Mouse (Mus musculus) neural tube, embryonic 12.5 days (tissue): ENCODE results near the gene Lhx3. TPM values are rescaled to one million over a fixed set of nuclear protein-coding genes. Genes with fewer than 3 reads are reported as not detected.

Experiments used
- ATAC-seq: fragments of 200-750 bp; cut with Nextera tagmentation; 2 replicates; pipeline ENCODE4 v1.8.0; 2017; ENCODE audit warnings: low read depth, mild to moderate bottlenecking, moderate TSS enrichment, moderate library complexity; ENCODE audit not compliant: low FRiP score
- H3K27ac ChIP-seq: fragments of 300-500 bp; sonication (generic); 2 replicates; pipeline ENCODE4 v1.5.1; 2016
- H3K27me3 ChIP-seq: fragments of 300-500 bp; sonication (generic); replicated peaks from 2 replicates; pipeline ENCODE4 v1.6.1; 2016; ENCODE audit warnings: mild to moderate bottlenecking
- H3K36me3 ChIP-seq: fragments of 300-500 bp; sonication (generic); 2 replicates; pipeline ENCODE4 v1.6.1; 2016; ENCODE audit warnings: mild to moderate bottlenecking
- H3K4me1 ChIP-seq: fragments of 300-500 bp; sonication (generic); 2 replicates; pipeline ENCODE4 v1.6.1; 2016
- H3K4me2 ChIP-seq: fragments of 300-500 bp; sonication (generic); replicated peaks from 2 replicates; pipeline ENCODE4 v1.6.1; 2016; ENCODE audit warnings: mild to moderate bottlenecking
- H3K4me3 ChIP-seq: fragments of 300-500 bp; sonication (generic); 2 replicates; pipeline ENCODE4 v1.5.1; 2016
- H3K9ac ChIP-seq: fragments of 300-500 bp; sonication (generic); 2 replicates; pipeline ENCODE4 v1.6.1; 2016; ENCODE audit warnings: mild to moderate bottlenecking
- H3K9me3 ChIP-seq: fragments of 300-500 bp; sonication (generic); 2 replicates; pipeline ENCODE4 v1.6.1; 2016; ENCODE audit warnings: mild to moderate bottlenecking
- WGBS: fragments of 180-500 bp; shearing (Covaris S2); methylation state at CpG from one replicate; pipeline ENCODE4 v1.1.7; 2016; 5-methylcytosine and 5-hydroxymethylcytosine counted together
- polyA plus RNA-seq: library from polyadenylated mRNA; unstranded; fragments of >200 nt; fragmentation: Nextera tagmentation; extraction: Ambion mirVana; gene quantifications from 2 replicates; pipeline ENCODE4 v1.2.1, GENCODE M21; 2016

The Lhx3 gene
- polyA plus RNA-seq, 1 experiment from 2014 or later = 16.8 TPM

DNA sequence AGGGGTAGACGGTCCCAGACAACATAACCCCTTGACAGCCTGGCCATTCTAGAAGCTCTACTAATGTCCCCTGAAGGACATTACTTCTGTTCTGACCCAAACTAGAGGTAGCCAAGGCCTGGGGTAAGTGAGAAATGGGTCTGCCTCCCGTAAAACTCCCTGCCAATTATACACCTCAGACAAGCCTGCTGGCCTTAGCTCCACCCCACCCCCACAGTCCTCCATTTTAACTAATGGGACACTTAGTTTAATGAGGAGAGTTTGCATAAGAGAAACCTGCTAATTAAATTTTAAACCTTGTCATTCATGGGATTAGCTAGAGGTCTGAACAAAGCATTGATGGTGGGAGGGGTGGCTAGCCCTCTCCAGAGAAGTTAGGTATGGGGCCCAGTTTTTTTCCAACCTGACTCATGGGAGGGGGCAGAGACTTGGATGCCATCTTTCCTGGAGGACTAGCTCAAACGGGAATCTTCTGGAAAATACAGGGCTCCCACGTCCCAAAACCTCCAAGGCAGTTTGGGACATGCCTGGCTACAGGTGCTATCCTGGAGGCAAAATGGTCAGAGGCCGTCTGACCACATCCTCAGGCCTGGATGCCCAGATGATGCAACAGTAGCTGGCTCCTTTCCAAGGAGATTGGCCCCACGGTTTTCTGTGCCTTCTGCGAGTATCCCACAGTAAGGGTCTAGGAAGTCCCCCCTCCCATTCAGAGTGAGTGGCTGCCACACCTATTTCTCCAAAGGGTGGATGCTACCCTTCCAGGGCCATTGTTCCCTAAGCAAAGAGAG, 13.3 kb downstream of the Lhx3 start:
- Histone ChIP-seq H3K9ac (no peak overlapping the region), H3K4me3 (no peak overlapping the region), H3K9me3 (no peaks in the 10 kb centered on the region), H3K4me1 (peaks cover 19% of the 10 kb centered on the region), H3K36me3 (no peaks in the 10 kb centered on the region), H3K27me3 (peaks cover 80% of the 10 kb centered on the region), H3K27ac (no peak overlapping the region), H3K4me2 (no peak overlapping the region)
- ATAC-seq = no peak
- 34% methylated on average over 7 of the region's 7 CpGs for WGBS

DNA sequence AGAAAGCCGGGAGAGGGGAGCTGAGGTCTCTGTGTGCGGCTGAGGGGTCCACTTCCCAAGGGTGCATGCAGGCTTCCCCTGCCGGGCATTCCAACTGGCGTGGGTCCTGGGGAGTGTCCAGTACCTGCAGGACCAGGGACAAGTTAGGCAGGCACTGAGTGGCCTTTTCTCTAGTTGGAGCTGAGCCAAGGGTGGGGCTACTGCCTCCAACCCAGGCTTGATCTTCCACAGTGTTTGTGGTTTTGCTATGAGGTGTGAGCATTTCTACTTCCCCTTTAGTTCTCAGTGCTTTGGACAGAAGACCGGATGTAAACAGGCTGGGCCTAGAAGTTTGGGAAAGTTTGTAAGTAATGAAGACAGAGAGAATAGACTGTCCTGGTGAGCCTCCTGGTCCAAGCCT, 19.6 kb downstream of the Lhx3 start:
- H3K4me2 ChIP-seq = no peak overlapping the region
- H3K27me3 ChIP-seq = peaks cover 40% of the 10 kb centered on the region
- no peak overlapping the region for H3K27ac ChIP-seq
- no peaks in the 10 kb centered on the region for H3K4me1 ChIP-seq
- H3K4me3 ChIP-seq = no peak overlapping the region
- no peaks in the 10 kb centered on the region for H3K36me3 ChIP-seq
- 82% methylated on average over 5 of the region's 5 CpGs for whole genome bisulfite sequencing
- H3K9ac ChIP-seq = no peak overlapping the region
- H3K9me3 ChIP-seq = no peaks in the 10 kb centered on the region
- ATAC-seq = no peak

DNA sequence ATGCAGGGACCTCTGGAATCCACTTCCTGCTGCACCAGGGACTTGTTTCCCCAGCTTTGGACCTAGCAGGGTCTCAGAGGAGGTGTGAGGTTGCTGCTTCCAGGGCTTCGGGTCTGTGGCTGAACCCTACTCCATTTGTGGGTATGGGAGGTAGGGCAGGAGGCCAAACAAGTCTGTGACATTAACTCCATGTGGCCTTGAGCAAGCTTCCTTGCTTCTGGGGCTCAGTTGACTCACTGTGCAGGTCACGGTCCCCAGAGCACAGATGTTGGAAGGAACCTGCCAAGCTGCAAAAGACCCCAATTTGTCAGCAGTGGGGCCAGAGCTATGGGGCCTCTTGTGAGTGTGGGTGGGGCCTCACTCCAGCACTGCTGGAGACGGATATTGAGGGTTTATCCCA, 23.7 kb downstream of the Lhx3 start:
- H3K4me3 ChIP-seq = no peak overlapping the region
- no peaks in the 10 kb centered on the region for H3K9me3 ChIP-seq
- 0 out of 2 replicates have a peak, but pooled peaks cover 10% of the 10 kb centered on the region for H3K27me3 ChIP-seq
- 71% methylated on average over 3 of the region's 3 CpGs for WGBS
- ATAC-seq = no peak
- no peak overlapping the region for H3K9ac ChIP-seq
- no peak overlapping the region for H3K4me2 ChIP-seq
- H3K27ac ChIP-seq = no peak overlapping the region
- H3K36me3 ChIP-seq = no peaks in the 10 kb centered on the region
- H3K4me1 ChIP-seq = peaks cover 4% of the 10 kb centered on the region; the same call in 1 of the 2 replicates

DNA sequence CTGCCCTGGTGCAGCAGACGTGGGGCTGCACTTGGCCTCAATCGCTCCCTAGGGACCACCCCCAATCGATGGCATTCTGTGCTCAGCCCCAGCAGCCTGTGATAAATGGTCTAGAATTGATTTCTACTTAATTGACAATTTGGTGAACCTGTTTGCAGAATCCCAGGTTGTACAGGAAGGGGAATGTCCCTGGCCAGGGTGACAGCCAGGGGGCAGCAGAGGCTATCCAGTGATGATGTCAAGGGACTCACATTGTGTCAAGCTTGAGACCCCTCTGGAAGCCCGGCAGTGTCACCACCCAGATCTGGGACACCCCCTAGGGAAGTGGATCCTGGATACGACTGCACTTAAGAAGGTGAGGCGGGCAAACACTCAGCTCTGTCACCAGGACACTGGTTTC, 25.4 kb downstream of the Lhx3 start:
- 19% methylated on average over 6 of the region's 6 CpGs for WGBS
- H3K9me3 ChIP-seq = no peaks in the 10 kb centered on the region
- no peak overlapping the region for H3K27ac ChIP-seq
- H3K27me3 ChIP-seq = 0 out of 2 replicates have a peak, but pooled peaks cover 5% of the 10 kb centered on the region
- no peaks in the 10 kb centered on the region for H3K36me3 ChIP-seq
- peaks cover 9% of the 10 kb centered on the region; the same call in 1 of the 2 replicates for H3K4me1 ChIP-seq
- no peak overlapping the region for H3K4me3 ChIP-seq
- H3K4me2 ChIP-seq = no peak overlapping the region
- no peak overlapping the region for H3K9ac ChIP-seq
- ATAC-seq = peak; percentile 21; the same call in 1 of the 2 replicates

DNA sequence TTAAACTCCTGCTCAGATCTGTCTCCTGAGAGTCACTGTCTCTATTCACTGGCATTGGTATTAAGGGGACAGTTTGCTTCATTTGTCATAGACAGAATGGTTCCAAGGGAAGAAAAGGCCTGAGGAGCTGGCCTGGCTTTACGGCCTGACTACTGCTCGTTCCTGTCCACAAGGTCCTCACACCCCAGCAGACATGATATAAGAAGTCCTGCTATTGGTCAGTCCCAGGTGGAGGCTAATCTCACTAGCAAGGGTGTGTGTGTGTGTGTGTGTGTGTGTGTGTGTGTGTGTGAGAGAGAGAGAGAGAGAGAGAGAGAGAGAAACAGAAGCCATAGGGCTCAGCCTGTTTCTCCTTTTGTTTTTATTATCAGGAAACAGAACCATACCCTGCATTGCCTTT, 30.9 kb downstream of the Lhx3 start:
- 31% methylated on average over 2 of the region's 2 CpGs for WGBS
- no peak for ATAC-seq
- no peaks in the 10 kb centered on the region for H3K9me3 ChIP-seq
- H3K4me2 ChIP-seq = no peak overlapping the region
- no peak overlapping the region for H3K27ac ChIP-seq
- H3K4me1 ChIP-seq = peaks cover 19% of the 10 kb centered on the region
- H3K36me3 ChIP-seq = no peaks in the 10 kb centered on the region
- H3K9ac ChIP-seq = no peak overlapping the region
- H3K4me3 ChIP-seq = no peak overlapping the region
- no peaks in the 10 kb centered on the region; the same call in 1 of the 2 replicates for H3K27me3 ChIP-seq

DNA sequence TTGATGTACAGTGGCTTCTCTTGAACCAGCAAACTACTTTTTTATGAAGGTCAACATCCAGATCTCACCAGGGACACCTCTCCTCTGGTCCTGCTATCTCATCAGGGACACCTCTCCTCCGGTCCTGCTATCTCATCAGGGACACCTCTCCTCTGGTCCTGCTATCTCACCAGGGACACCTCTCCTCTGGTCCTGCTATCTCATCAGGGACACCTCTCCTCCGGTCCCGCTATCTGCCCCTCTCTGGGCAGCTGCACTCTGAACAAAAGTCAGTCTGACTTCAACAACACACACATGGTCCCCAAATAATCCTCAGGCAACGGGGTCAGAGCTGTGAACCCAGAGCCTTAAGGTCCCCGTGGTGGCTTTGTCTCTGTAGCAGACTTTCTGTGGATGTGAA, 31.4 kb downstream of the Lhx3 start:
- H3K4me1 ChIP-seq = peaks cover 18% of the 10 kb centered on the region
- no peaks in the 10 kb centered on the region; the same call in 1 of the 2 replicates for H3K27me3 ChIP-seq
- H3K4me2 ChIP-seq = no peak overlapping the region
- no peaks in the 10 kb centered on the region for H3K36me3 ChIP-seq
- H3K27ac ChIP-seq = no peak overlapping the region
- ATAC-seq = no peak
- H3K4me3 ChIP-seq = no peak overlapping the region
- no peaks in the 10 kb centered on the region for H3K9me3 ChIP-seq
- no peak overlapping the region for H3K9ac ChIP-seq
- 62% methylated on average over 5 of the region's 5 CpGs for WGBS

DNA sequence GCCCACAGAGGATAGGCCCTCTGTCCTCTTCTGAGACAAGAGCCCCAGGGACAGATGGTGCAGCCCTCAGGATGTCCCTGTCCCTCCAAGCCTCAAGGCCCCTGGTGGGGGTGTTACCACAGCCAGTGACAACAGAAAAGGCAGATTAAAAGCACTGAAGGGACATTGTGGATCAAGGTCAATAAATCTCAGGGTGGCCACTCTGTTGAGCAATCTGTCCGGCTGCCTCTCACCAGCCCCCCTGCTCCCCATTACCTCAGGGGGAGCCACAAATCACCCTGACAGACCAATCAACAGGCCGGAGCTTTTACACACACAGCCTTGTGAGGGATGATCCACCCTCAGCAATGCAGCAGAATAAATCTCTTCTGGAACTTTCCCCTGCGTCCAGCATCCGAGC, 32.9 kb downstream of the Lhx3 start:
- no peak overlapping the region for H3K9ac ChIP-seq
- no peak overlapping the region for H3K4me2 ChIP-seq
- H3K4me3 ChIP-seq = no peak overlapping the region
- no peaks in the 10 kb centered on the region for H3K36me3 ChIP-seq
- ATAC-seq = peak; percentile 45; the same call in 1 of the 2 replicates
- H3K4me1 ChIP-seq = peaks cover 24% of the 10 kb centered on the region
- H3K9me3 ChIP-seq = no peaks in the 10 kb centered on the region
- H3K27ac ChIP-seq = 0 out of 2 replicates have a peak overlapping the region, but pooled peaks have one; percentile 4
- WGBS = 6% methylated on average over 4 of the region's 4 CpGs
- no peaks in the 10 kb centered on the region; the same call in 1 of the 2 replicates for H3K27me3 ChIP-seq

DNA sequence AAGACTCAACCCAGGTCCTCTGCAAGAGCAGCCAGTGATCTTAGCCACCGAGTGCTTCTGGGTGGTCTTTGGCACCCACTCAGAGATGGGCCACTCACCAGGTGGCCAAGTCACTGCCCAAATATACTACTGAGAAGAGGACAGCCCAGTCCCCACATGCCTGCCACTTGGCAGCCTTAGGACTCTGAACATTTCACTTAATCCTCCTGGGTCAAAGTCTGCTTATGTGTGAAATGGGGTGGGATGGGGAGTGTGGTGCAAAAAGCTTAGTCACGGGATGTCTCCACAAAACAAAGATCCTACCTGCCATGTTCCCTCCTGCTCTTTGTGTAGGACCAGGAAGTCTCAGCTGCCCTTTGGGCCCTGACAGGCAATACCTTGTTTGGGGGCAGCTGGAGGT, 35.9 kb downstream of the Lhx3 start:
- Histone ChIP-seq H3K9ac (no peak overlapping the region), H3K4me2 (no peak overlapping the region), H3K4me3 (no peak overlapping the region), H3K27ac (no peak overlapping the region), H3K36me3 (no peaks in the 10 kb centered on the region), H3K27me3 (no peaks in the 10 kb centered on the region; the same call in 1 of the 2 replicates), H3K4me1 (peaks cover 29% of the 10 kb centered on the region), H3K9me3 (no peaks in the 10 kb centered on the region)
- ATAC-seq = no peak
- 89% methylated on average over 2 of the region's 2 CpGs for WGBS

DNA sequence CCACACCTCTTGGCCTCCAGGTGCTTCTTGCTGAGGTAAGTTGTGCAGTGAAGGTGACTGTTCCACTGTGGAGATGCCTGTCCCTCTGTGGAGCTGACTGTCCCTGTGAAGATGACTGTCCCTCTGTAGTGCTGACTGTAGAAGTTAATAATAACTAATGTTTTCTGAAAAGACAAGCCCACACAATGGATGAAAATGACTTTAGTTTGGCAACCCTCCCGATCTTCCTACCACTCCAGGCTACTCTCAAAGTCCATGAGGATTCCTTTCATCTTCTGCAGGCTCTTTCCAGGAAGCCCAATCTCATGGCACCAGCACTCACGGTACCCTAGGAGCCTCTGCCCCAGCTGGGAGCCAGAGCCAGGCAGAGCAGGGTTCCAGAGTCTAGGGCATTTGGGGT, 37.7 kb downstream of the Lhx3 start:
- Histone ChIP-seq H3K36me3 (no peaks in the 10 kb centered on the region), H3K4me2 (no peak overlapping the region), H3K4me1 (peaks cover 20% of the 10 kb centered on the region), H3K27me3 (no peaks in the 10 kb centered on the region; the same call in 1 of the 2 replicates), H3K4me3 (no peak overlapping the region), H3K9ac (no peak overlapping the region), H3K27ac (no peak overlapping the region), H3K9me3 (no peaks in the 10 kb centered on the region)
- no peak for ATAC-seq
- WGBS = 57% methylated on average over 2 of the region's 2 CpGs

DNA sequence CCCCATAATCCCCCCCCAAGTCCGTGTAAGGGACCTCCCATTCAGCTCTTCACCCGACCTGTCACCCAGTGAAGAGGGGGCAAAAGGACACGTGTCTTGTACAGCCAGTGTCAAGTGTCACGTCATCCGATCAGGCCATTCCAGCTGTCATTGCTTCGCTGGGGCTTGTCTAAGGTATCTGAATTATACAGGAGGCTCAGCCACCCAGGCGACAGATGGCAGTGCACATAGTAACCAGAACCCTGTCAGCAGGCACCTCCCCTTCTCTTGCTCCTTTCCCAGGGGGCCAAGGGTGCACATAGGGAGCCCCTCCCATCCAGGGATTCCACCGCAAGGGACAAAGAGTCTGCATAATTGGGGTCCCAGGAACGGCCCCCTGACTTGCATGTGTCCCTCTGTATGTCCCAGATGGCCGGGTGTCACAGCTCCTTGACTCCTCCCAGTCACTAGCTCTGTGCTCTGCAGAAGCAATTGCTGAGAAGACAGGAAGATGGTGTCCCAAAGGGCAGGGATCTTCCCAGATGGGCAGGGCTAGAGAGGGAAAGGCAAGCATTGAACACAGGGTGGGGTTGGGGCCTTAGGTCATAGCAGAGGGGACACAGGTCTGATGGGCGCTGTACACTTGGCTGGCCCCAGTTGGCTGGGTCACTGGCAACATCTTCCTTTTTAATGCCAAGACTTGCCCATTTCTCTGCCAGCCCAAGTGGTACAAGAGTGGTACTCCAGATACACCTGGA, 39.1 kb downstream of the Lhx3 start:
- H3K36me3 ChIP-seq = no peaks in the 10 kb centered on the region
- no peak overlapping the region for H3K9ac ChIP-seq
- no peaks in the 10 kb centered on the region for H3K9me3 ChIP-seq
- 0 out of 2 replicates have a peak, but pooled peaks have one; percentile 43 for ATAC-seq
- 25% methylated on average over 11 of the region's 11 CpGs for WGBS
- H3K4me3 ChIP-seq = no peak overlapping the region
- H3K4me1 ChIP-seq = peaks cover 16% of the 10 kb centered on the region; the same call in 1 of the 2 replicates
- no peak overlapping the region for H3K4me2 ChIP-seq
- H3K27ac ChIP-seq = no peak overlapping the region
- no peaks in the 10 kb centered on the region; the same call in 1 of the 2 replicates for H3K27me3 ChIP-seq

DNA sequence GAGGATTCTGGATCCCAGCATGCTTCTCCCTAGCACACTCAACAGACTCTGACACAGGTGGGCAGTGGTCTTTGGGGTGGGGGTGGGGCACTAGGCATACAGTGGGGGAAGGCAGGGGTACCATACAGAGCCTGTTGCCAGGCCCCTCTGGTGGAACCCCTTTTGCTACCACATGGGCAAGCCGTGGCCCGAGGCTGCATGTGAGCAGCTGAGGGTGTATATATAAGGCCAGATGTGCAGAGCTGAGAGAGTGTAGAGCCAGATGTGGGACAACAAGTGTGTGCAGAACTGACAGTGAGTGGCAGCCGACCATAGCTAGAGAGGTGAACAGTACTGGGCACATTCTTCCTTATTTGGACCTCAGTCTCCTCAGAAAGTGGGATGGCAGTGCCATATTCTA, 41.2 kb downstream of the Lhx3 start:
- Histone ChIP-seq H3K4me2 (no peak overlapping the region), H3K27ac (no peak overlapping the region), H3K9ac (no peak overlapping the region), H3K4me1 (peaks cover 16% of the 10 kb centered on the region; the same call in 1 of the 2 replicates), H3K9me3 (no peaks in the 10 kb centered on the region), H3K27me3 (no peaks in the 10 kb centered on the region), H3K4me3 (no peak overlapping the region), H3K36me3 (no peaks in the 10 kb centered on the region)
- ATAC-seq = no peak
- WGBS = 85% methylated on average over 3 of the region's 3 CpGs

DNA sequence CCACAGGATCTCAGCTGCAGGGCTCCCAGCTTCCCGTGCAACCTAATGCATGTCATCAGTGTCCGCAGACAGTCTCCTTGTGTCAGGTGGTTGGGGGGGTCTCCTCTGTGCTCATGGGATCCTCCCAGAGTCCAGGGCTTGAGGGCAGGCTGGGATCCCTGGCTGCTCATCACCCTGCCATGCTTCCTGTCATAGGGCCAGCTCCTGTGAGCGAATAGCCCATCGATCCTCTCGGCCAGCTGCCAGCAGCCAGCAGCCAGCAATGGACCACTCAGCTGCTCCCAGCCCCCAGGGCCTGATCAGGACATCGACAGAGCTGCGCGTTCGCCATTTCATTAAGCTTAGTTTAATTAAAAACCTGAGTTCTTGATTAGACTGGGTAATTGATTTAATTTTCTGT, 50.0 kb downstream of the Lhx3 start:
- no peak overlapping the region for H3K27ac ChIP-seq
- no peak for ATAC-seq
- 0 out of 2 replicates have a peak overlapping the region, but pooled peaks have one; percentile 7 for H3K4me2 ChIP-seq
- H3K27me3 ChIP-seq = no peaks in the 10 kb centered on the region
- H3K4me1 ChIP-seq = peaks cover 14% of the 10 kb centered on the region
- 66% methylated on average over 9 of the region's 9 CpGs for WGBS
- no peaks in the 10 kb centered on the region for H3K9me3 ChIP-seq
- no peaks in the 10 kb centered on the region for H3K36me3 ChIP-seq
- H3K4me3 ChIP-seq = no peak overlapping the region
- no peak overlapping the region for H3K9ac ChIP-seq
